Mouse (Mus musculus): ENCODE data around the gene Tenm2.

Tenm2 gene

GRCm38 (mm10) chr11:36911406-36911805 lies 324.4 kb downstream of the Tenm2 start:
- no peak for DNase-seq (ENCODE audit: low read depth in 2 of 2, low spot score in 2 of 2)

- DNase-seq (ENCODE audit: low read depth in 2 of 2, low spot score in 2 of 2), result no peak
Observed at GRCm38 (mm10) chr11:36909036-36909435, 326.7 kb downstream of the Tenm2 start.

- no peak for DNase-seq (ENCODE audit: low read depth in 2 of 2, low spot score in 2 of 2)
Observed at GRCm38 (mm10) chr11:36902302-36902701, 333.5 kb downstream of the Tenm2 start.

GRCm38 (mm10) chr11:36893061-36893460 lies 342.7 kb downstream of the Tenm2 start:
- DNase-seq (ENCODE audit: low read depth in 2 of 2, low spot score in 2 of 2), result no peak

- no peak for DNase-seq (ENCODE audit: low read depth in 2 of 2, low spot score in 2 of 2)
Observed at GRCm38 (mm10) chr11:36891106-36891505, 344.7 kb downstream of the Tenm2 start.

- no peak for DNase-seq (ENCODE audit: low read depth in 2 of 2, low spot score in 2 of 2)
Observed at GRCm38 (mm10) chr11:36887490-36887889, 348.3 kb downstream of the Tenm2 start.

- DNase-seq (ENCODE audit: low read depth in 2 of 2, low spot score in 2 of 2), result no peak
Observed at GRCm38 (mm10) chr11:36886147-36886546, 349.6 kb downstream of the Tenm2 start.

- no peak for DNase-seq (ENCODE audit: low read depth in 2 of 2, low spot score in 2 of 2)
Observed at GRCm38 (mm10) chr11:36872961-36873360, 362.8 kb downstream of the Tenm2 start.

GRCm38 (mm10) chr11:36870548-36870947 lies 365.2 kb downstream of the Tenm2 start:
- no peak for DNase-seq (ENCODE audit: low read depth in 2 of 2, low spot score in 2 of 2)

- no peak for DNase-seq (ENCODE audit: low read depth in 2 of 2, low spot score in 2 of 2)
Observed at GRCm38 (mm10) chr11:36851690-36852089, 384.1 kb downstream of the Tenm2 start.

- DNase-seq (ENCODE audit: low read depth in 2 of 2, low spot score in 2 of 2), result no peak
Observed at GRCm38 (mm10) chr11:36847451-36847850, 388.3 kb downstream of the Tenm2 start.

GRCm38 (mm10) chr11:36832855-36833254 lies 402.9 kb downstream of the Tenm2 start:
- DNase-seq (ENCODE audit: low read depth in 2 of 2, low spot score in 2 of 2), result no peak

GRCm38 (mm10) chr11:36831511-36831910 lies 404.3 kb downstream of the Tenm2 start:
- no peak for DNase-seq (ENCODE audit: low read depth in 2 of 2, low spot score in 2 of 2)

GRCm38 (mm10) chr11:36824666-36825065 lies 411.1 kb downstream of the Tenm2 start:
- no peak for DNase-seq (ENCODE audit: low read depth in 2 of 2, low spot score in 2 of 2)

GRCm38 (mm10) chr11:36804615-36805014 lies 431.1 kb downstream of the Tenm2 start:
- DNase-seq (ENCODE audit: low read depth in 2 of 2, low spot score in 2 of 2), result no peak

- no peak for DNase-seq (ENCODE audit: low read depth in 2 of 2, low spot score in 2 of 2)
Observed at GRCm38 (mm10) chr11:36802208-36802631, 433.5 kb downstream of the Tenm2 start.

GRCm38 (mm10) chr11:36801683-36802082 lies 434.1 kb downstream of the Tenm2 start:
- DNase-seq (ENCODE audit: low read depth in 2 of 2, low spot score in 2 of 2), result no peak

- DNase-seq (ENCODE audit: low read depth in 2 of 2, low spot score in 2 of 2), result no peak
Observed at GRCm38 (mm10) chr11:36799409-36799808, 436.4 kb downstream of the Tenm2 start.

- DNase-seq (ENCODE audit: low read depth in 2 of 2, low spot score in 2 of 2), result no peak
Observed at GRCm38 (mm10) chr11:36758009-36758408, 477.8 kb downstream of the Tenm2 start.

- DNase-seq (ENCODE audit: low read depth in 2 of 2, low spot score in 2 of 2), result no peak
Observed at GRCm38 (mm10) chr11:36746286-36746685, 489.5 kb downstream of the Tenm2 start.

GRCm38 (mm10) chr11:36727800-36728199 lies 508.0 kb downstream of the Tenm2 start:
- no peak for DNase-seq (ENCODE audit: low read depth in 2 of 2, low spot score in 2 of 2)

- DNase-seq (ENCODE audit: low read depth in 2 of 2, low spot score in 2 of 2), result no peak
Observed at GRCm38 (mm10) chr11:36702881-36703280, 532.9 kb downstream of the Tenm2 start.

- DNase-seq (ENCODE audit: low read depth in 2 of 2, low spot score in 2 of 2), result no peak
Observed at GRCm38 (mm10) chr11:36700951-36701350, 534.8 kb downstream of the Tenm2 start.

GRCm38 (mm10) chr11:36700131-36700530 lies 535.6 kb downstream of the Tenm2 start:
- no peak for DNase-seq (ENCODE audit: low read depth in 2 of 2, low spot score in 2 of 2)

Measured in CD8-positive naive resting alpha-beta T cell, adult 2 months (primary cell).